Mouse (Mus musculus): ENCODE measurements around the gene Cdk17. TPM values are rescaled to one million over a fixed set of nuclear protein-coding genes. Genes with fewer than 3 reads are reported as not detected.

The Cdk17 gene
- total RNA-seq, 4 experiments from 2014 or later = 24.6 to 30.2 (median 28.1) TPM

DNA sequence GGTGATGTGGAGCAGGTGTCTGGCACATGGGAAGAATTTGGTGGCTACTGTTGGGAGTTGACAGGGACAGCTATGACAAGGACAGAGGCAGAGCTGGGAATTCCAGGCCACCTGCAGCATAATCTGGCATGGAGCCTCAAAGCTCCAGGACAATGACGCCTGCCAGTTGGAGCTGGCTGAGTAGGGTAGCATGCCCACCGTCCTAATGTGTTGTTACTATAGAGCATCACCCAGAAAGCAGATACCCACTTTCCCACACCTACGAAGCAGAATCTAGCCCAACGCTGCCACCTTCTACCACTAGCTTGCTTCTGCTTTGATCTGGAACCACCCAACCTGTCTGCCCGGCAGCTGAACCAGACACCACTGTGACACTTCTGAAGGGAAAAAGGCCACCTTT lies 103.3 kb downstream of the Cdk17 start:
- no peak for DNase-seq

DNA sequence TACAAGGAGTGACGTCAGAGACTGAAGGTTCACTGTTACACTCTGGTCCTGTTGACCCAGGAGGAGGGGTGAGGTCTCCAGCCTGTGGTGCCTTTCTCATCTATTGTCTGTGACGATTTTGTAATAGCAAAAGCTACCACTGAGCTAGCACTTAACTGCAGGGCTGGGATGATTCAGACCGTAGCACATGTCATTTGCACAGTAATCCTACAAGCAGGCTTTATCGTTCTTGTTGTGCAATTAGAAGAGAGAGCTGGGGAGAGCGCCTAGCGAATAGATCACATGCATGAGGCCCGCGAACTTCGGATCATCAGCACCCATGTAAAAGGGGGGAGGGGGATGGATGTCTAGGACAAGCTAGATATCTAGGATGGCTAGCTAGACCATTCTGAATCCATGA lies 105.2 kb downstream of the Cdk17 start:
- no peak for DNase-seq

DNA sequence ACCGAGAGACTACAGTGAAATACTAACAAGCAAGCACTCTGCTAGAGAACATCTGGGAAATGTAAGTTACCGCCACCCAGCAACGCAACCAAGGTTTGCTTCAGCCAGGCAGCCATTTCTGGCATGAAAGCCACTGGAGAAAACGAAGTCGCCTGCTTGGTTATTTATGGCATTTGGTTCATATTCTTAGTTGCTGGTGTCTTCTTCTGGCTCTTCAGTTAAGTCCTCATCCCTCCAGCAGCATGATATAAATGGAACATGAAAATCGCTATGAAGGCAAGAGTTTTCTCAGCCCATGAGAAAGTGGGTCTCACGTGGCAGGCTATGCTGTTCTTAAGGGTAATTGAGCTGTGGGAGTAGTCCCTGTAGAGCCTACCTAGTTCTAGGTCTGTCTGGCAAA lies 105.8 kb downstream of the Cdk17 start:
- DNase-seq = no peak

DNA sequence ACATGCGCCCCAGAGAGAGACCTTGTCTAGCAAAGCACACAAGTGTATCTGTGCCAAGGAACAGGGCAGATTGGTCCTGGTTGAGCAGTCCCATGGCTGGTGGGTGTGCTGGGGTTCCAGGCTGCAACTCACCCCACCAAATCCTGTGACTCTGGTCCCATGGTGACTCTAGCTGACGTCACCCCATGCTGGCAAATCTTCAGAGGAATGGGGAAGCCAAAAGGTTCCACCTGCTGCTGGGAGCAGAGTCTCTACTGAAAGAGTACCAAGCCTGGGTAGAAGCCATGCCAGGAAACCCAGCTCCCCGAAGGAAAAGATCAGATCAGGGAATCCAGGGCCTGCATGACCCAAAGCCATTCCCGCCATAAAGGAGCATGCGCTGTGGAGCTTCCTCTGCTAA lies 106.8 kb downstream of the Cdk17 start:
- DNase-seq = no peak

DNA sequence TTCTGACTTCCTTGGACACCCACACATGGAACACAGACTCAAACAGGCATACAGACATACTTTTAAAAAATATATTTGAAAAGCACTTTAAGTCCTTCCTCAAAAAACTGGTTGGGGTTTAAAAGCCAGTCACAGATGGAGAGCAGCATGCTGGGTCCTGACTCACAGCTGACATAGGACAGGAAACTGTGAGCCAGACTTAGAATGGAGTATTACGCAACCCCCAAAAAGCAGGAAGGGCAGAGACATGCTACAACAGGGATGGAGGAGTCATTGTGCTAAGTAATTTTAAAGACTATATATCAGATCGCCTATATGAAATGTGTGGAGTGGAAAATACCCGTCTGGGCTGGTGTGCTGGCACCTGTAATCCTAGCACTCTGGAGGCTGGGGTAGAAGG lies 107.7 kb downstream of the Cdk17 start:
- no peak for DNase-seq

DNA sequence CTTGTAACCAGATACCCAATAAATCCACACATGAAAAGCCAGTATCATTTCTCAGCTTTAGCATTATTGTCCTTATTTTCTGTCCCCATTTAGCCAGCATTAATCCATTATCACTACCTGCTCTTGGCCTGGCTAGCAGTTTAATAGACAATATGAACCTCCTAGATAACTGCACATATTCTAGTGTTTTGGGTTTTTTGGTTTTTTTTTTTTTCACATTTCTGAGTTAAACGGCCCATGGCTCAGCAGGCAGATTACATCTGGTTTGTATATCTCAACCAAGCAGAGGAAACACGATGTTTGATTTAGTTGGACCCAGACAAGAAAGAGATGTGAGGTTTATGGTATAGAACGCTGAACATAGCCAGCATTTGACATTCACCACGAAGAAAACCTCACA lies 109.1 kb downstream of the Cdk17 start:
- DNase-seq = no peak

DNA sequence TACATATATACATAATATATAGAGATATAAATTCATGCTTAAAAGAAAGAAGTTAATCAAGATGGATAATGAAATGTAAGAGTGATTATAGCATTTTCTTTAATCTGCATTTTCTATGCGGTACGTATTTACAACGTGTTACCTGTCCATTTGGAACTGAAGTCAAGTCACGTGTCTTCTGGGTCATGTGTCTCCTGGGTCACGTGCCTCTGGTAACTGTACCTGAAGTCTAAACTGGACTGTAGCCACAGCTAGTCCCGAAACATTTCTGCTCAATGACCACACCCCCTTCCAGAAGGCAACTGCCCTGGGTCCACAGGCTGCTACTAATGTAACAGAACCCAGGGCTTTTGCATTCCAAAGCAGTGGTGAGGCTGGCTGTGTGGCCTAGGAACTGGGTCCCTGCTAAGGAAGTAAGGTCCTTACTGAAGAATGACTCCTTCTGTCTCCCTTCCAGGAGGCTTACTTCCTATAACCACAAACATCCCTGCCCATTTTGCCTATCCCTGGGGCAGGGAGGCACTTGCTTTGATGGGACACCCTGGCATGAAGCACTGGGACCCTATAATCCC lies 110.3 kb downstream of the Cdk17 start:
- DNase-seq = no peak

DNA sequence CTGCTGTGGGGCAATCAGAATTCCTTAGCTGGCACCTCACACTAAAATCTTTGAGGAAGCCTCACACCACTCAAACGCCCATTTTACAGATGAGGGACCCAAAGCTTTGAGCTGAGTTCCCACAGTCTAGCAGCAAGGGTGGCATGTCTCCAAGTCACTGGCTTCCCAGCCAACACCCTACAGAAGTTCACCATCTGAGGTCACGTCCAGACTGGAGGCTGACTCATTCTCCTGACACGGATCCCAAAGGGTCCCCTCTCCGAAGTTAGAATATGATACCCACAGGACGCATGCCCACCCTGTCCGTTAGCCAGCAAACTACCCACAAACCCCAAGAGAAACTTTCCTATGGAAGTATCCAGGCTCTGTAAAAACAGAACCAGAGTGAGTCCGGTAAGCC lies 111.2 kb downstream of the Cdk17 start:
- no peak for DNase-seq

DNA sequence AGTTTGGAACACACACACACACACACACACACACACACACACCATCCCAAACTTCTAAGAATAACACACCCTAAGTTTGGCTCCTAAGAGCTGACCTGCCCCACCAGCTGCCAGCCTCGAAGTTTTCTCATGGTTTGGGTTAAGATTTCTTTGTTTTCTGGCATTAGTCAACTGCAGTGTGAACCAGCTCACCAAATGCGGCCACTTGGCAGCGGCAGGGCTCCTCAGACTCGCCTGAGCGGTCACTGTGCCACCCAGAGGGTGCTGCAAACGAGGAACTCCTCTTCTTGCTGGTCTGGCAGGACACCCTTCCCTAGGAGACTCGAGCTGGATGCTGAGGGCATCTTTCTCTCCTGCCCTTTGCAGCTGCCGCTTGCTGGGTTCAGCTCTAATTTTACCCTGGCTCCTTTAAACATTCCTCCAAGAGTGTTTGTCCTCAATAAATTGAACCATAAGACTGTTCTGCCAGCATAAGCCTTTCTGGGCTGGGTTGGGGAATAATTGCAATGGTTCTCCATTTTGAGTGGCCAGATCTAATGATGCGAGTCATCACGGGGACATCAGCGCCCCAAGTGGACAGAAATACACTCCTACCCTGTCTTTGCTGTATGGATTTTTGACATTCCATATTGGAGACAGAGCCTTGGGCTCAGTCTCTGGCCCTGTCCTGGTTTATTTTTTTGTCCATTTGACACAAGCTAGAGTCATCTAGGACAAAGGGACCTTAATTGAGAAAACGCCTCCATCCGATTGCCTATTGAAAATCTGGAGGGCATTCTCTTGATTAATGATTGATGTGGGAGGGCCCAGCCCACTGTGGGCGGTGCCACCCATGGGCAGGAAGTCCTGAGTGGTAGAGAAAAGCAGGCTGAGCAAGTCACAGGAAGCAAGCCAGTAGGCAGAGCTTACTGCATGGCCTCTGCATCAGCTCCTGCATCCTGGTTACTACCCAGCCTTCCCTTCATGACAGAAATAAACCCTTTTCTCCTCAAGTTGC lies 112.6 kb downstream of the Cdk17 start:
- DNase-seq = no peak

DNA sequence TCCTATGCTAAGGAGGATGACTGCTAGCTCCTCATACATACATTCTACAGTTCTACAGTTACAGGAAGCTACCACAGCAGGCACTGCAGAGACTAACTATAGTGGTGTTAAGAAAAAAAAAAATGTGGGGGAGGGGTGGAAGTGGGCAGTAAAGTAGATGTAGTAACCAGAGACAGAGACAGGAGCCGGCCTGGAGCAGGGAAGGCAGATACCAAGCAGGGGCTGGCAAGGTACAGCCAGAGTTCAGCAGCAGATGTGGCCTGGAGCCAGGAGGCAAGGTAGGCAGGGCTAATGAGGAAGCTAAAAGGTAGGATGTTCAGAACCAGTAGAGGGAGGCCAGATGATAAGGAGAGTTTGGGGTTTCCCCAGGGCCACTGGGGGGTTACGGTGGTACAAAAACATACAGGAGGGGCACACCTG lies 113.6 kb downstream of the Cdk17 start:
- DNase-seq = no peak

DNA sequence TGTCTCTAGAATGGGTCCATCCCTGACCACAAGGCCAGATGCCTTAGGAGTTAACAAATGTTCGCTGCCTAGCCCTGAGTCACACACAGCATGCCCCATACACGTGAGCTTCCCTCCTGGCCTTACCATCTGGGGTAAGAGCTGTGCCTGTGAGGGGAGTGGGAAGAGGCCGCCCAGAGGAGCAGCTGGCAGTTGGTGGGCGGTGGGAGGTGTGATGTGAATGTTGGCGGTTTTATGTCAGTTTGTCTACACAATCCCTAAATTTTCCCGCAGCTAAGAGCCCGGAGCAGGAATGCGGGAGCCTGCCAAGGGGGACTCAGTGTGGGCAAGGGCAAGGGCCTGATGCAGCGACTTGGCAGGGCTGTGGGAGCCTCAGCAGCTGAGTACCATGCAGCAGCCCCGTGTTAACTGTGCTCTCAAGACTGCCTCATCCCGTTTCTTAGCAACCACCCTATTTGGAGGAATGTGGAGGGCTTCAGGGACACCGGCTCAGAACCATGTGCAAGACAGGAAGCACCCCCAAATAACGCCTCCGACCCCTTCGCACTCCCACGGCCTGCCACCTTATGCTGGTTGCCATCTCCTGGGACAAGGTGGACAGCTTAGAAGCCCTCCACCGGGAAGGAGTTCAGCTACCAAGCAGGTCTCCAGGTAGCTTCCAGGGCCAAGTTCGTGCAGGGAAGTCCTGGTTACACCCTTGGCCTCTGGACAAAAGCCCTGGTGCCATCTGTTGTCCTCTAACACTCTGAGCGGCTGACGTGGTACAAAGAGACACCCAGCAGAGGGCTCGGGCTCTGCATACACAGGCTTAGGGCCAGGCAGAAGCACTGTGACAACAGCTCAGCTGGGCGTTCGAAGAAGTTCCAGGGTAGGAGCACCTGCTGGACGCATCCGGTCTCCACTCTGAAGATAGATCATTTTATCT lies 114.8 kb downstream of the Cdk17 start:
- DNase-seq = no peak

DNA sequence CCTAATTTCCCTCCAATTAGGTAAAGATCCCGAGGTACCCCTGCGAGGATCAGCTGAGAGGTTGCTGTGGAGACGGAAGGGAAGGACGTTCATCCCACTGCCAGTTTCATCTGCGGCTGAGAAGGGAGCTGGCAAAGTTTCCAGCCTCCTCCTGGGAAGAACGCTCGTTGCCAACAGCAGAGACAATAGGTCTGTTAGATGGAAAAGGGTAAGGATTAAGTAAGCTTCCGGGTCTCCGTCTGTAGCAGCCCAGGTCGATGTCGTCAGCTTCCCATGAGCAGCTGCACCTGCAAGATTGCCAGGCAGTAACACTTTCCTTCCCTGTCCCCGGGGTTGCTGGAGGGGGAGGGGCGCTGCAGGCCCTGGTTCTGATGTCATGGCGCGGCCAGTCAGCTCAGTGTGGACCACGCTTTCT lies 115.7 kb downstream of the Cdk17 start:
- DNase-seq = peak; percentile 49

DNA sequence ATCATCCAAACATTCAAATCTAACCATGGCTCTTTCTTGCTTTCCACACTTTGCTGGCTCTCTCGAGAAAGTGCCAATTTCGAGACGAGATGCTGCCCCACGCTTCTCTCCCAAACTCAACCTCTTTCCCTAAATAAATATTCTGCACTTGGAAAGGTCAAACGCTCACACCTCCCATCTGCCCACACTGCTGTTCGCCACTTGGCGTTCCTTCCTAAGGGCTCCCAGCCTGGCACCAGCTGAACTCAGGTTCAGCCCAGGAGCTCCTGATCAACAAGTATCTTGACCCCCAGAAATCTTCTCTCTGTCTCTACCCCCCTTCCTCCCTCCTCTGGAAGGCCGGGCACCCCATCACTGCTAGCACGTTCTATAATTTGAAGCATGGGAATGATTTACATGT lies 116.2 kb downstream of the Cdk17 start:
- DNase-seq = no peak

DNA sequence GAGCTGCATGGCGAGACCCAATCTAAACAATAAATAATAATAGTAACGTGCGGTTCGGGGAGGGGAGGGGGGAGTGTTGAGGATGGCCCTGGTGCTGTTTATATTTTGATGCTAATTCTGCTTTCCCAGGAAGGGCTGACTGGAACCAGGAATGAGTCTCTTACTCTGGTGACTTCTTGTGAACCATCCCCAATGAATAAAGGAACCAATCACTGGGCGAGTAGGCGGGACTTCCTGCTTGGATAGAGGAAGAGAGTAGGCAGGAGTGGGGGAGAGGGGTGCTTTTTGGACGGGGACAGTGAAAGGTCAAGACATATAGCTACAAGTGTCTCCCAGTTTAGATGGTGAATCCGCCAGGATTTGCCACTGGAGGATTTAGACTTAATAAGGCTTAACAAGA lies 117.7 kb downstream of the Cdk17 start:
- DNase-seq = no peak

DNA sequence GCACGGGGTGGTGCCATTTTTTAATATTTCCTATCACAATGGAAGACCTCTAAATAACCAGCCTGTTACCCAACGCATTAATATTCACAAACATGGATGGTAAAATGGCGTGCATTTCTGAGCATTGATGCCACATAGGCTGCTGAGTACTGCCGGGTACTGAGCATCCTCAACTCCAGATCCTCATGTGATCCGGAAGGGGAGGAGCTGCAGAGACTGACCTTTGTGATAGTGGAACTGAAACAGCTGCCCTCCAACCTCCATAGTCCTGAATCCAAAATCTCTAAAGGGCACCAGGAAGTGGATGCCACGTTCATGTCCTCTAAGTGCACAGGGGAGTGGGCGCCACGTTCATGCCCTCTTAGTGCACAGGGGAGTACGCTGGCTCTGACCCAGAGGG lies 118.4 kb downstream of the Cdk17 start:
- no peak for DNase-seq

DNA sequence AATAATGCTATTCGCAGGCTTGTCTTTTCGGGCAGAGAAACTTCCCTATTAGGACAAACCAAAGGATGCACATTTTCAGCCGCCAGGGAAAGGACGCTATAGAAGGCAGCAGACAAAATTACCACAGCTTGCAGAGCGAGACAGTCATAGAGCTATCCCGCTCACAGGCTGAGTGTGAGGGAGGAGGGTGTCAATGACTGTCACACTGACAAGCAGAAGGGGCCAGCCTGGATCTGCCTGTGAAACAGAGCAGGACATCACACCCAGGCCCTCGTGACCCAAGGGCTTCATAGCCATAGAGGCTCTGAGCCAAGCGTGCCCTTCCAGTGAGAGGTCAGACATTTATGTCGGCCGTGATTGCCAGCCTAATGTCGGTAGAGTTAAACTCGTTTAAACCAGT lies 119.9 kb downstream of the Cdk17 start:
- no peak for DNase-seq

DNA sequence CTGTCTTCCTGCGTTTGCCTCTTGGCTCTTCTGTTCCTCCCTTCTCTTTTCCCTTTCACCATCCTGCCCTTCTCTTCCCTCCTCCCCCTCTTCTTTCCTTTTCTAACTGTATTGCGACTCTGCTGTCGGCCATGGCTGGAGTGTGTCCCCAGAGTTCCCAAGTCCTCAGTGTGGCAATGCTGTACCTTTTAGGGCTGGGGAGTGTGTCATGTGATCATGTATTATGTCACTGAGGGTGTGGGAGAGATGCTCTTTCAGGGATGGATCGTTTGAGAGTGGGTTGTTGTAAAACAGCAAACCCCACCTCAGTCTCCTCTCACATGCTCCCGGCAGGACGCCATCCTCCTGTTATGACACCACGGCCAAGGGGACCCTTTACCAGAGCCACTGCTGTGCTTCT lies 120.4 kb downstream of the Cdk17 start:
- DNase-seq = no peak

DNA sequence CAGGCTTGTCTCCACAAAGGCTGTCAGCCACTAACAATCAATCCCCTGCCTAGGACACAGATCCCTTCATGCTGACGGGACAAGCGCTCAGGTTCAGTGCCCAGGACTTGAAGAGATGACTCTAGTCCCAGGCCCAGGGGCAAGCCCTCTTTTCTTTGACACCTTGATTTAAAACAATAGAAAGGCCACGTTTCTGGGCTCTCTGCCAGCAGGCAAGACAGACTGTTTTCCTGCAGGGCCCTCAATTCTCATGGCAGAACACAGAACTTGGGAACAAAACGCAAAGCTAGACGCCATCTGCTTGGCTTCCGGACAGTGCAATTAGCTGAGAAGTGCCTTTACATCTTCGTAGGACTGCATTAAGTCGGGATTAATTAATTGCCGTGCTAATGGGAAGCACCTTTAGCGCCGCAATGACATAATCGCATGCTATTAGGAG lies 121.9 kb downstream of the Cdk17 start:
- DNase-seq = peak; percentile 32

DNA sequence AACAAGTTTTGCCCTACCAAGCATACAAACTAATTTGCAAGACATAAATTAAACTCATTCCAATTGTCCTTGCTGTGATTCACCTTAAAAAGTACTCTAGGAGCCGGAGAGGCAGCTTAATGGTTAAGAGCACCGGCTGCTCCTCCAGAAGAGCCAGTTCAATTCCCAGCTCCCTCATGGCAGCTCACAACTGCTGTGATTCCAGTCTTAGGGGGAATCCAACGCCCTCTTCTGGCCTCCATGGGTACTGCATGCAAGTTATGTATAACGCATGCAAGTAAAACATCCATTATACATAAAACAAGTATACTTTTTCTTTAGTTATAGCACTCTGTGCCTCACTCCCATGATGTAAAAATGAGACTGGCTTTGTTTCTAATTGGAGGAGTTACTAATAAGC lies 122.6 kb downstream of the Cdk17 start:
- no peak for DNase-seq

DNA sequence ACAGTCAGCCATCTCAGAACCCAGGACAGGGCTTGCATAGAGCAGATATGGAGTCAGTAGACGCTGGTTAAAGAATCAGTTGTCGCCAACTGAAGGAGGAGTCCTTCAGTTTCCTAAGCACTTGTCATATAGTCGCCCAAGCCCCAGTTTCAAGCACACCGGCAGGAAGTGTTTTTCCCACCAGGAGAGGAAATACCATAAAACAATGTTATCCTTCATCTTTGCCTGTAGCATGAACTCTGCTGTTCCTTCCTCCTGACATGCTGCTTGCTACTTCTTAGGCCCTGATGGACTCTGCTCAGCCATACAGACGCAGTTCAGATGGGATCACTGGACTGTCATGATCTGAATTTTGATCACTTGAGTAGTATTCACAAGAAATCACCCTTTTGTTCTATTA lies 124.8 kb downstream of the Cdk17 start:
- no peak for DNase-seq

DNA sequence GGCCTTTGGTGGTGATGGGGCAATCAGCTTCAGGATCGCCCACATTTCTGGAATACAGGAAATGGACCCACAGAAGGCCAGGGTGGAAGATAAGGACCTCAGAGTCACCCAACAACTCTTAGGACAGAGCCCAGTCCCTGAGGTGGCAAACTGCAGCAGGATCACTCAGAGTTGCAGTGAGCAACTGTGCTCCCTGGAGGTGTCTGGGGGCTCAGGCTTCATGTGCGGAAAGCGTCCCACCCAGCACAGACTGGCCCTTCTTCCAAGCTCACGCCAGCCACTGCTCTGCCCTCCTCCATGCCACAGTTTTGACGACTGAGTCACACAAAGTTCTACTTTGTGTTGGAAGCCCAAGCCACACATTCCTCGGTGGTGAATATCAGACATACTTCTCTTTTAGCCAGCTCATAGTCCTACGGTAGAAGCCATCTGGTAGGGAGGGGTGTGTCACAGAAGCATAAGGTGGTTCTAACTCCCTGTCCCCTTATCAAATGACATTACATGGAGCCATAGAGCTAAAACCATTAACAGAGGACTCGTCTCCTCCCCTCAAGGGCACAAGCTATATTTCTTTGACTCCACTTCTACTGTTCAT lies 127.0 kb downstream of the Cdk17 start:
- DNase-seq = no peak

DNA sequence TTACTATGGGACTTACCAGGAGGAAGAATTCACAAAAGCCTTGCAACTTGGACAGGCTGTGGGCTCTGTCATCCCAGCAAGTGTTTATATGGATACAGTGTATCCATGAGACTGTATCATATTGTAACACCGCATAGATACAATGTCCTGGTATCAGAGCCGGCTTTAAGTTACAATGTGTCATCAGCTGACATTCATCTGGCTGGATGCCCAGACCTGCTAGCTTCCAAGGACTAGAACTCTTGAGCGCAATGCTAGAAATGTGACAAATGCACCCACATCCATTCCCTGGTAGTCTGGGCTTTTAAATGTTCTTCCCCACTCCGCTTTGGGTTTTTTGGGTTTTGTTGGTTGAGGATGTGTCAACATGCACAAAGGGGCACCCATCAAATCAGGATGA lies 127.7 kb downstream of the Cdk17 start:
- no peak for DNase-seq

DNA sequence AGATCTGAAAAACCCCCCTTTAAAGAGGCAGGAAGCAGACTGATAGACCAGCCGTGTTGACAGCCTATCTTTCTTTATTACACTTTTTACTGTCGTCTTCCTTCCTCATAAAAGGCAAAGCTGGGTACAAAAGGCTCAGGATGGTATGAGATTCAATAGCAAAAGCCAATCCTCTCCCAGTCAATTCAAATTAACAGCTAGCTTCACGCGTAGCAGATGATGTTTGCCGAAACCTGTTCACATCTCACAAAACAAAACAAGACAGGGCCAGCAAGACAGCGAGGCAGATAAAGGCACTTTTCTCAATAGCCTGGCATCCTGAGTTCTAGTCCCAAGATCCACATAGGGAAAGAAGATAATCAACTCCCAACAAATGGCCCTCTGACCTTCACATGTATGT lies 128.7 kb downstream of the Cdk17 start:
- no peak for DNase-seq
